Mouse (Mus musculus): Measurements from ENCODE around the gene Ccdc80. TPM values are rescaled to one million over a fixed set of nuclear protein-coding genes. Genes with fewer than 3 reads are reported as not detected.

Gene Ccdc80
- total RNA-seq, 2 experiments from 2014 or later = 67.2 to 85.5 TPM

DNA sequence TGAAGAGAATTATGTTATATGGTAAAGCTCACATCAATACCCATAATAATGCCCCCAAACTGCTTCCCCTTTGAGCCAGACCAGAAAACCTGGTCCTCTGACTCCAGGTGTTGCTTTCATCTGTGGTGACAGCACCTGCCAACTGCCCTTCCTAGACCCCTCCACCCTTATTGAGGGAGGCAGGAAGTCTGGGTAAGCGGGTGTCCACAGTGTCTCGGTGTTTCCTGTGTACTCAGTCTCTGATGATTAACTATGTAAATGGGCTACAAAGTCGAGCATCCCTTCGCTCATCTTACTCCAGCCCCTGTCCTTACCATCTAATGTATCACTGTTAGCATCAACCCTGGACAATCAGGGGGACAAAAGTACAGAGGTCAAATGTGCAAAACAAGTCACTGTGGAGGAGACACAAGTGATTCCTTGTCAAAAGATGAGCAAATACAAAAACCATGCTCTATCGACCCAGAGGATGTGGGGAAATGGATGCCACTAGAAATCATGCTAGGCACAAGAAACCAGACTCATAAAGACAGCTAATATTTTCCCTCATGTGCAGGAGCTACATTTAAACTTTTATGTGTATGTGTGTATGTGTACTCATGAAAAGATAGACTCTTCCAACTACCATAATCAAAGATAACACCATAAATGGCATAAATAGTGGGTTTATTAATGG, 15.1 kb downstream of the Ccdc80 start:
- no peak for DNase-seq
- intact Hi-C loops (cut with DNase I; ENCODE audit: low total_unique reads) = no loop called here

DNA sequence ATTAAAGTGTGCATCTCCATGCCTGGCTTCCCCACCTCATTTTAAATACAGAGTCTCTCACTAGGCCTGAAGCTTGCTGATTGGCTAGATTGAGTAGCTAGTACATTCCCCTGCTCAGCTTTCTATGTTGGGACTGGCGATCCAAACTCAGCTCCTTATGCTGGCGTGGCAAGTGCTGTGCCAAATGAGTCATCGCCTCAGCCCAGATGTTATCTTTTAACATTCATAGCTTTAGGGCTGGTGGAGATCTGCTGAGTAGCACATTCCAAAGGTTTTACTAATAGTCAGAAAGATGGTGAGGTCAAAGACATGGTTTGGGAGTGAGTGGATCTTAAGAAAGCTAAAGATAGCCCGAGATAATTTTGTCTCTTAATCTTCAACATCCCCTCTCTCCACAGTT, 17.3 kb downstream of the Ccdc80 start:
- intact Hi-C loops (cut with DNase I; ENCODE audit: low total_unique reads) = no loop called here
- peak; percentile 62 for DNase-seq

DNA sequence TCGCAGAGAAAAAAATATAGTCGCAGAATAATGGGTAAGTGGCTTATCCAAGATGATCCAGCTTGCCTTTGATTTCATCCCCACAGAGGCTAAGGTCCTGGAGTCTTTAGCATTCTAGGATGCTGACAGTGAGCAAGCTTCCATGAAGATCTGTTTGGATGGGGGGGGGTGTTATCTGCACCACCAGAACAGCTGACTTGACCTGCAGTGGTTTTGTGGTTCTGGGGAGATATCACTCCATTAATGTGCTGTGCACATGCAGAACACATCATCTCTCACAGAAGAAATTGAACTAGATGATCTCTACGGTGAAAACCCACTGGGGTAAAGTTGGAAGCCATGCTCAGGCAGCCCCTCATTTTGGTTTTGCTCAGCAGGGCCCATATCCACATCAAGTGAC, 24.0 kb downstream of the Ccdc80 start:
- intact Hi-C loops (cut with DNase I; ENCODE audit: low total_unique reads) = no loop called here

DNA sequence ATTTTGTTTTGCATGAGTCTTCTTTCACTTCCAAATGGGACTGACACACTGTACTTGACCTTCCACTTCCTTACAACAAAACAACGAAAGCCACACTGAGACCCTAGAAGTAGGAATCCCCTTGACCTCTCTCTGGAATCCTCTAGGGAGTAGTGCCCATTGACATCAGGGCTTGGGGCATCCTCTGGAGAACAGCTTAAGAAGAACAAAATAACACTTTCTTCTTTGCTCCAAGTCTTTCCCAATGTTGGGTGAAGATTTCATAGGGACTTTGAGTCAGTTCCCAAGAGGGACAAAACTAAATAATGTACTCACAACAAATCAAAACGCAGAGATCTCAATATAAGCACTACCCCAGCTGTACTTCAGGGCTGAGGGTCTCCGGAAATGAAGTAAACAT, 25.6 kb downstream of the Ccdc80 start:
- intact Hi-C loops (cut with DNase I; ENCODE audit: low total_unique reads) = no loop called here

More for the DNA sequence above, 24.0 kb downstream of the Ccdc80 start:
- no peak for DNase-seq

DNA sequence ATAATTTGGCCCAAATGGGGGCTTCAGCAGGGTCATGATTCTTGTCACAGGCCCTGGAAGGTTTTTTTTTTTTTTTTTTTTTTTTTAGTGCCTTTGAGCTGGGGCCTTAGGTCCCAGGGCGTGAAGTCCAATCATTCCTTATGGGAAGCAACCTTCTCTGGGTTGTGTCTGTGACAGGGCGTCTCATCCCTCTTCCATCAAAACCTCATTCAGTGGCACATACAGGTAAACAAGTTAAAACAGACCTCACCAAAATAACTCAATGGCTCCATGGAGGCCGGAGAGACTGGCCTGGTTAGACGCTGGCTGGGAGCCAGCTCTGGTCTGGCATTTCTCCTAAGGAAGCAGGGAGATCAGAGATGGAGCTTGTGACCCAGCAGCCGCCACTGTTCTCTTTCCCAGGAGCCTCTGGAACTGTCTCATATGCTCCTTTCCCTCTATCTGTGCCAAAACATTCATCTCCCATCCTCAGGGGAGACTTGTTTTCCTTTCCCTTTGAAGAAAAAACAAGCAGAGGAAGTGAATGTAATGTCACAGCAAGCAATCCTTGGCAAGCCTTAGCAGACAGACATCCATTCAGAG, 27.7 kb downstream of the Ccdc80 start:
- peak; percentile 73 for DNase-seq
- intact Hi-C loops (cut with DNase I; ENCODE audit: low total_unique reads) = no loop called here

More for the DNA sequence above, 25.6 kb downstream of the Ccdc80 start:
- DNase-seq = no peak

DNA sequence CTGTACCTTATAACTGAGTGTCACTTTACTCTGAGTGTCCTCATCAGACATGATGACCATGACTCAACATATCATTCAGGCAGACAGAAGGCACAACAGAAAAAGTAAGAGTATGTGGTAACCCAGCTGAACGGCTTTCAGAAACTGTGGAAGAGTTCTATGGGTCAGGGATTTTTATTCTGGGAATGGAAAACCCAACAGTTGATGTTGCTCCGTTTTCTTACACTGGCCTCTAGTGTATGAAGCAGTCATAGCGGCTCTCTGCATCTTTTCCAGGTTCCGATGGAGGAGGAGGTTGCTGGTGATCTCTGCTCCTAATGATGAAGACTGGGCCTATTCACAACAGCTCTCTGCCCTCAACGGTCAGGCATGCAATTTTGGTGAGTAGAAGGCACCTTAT, 29.4 kb downstream of the Ccdc80 start:
- no peak for DNase-seq

DNA sequence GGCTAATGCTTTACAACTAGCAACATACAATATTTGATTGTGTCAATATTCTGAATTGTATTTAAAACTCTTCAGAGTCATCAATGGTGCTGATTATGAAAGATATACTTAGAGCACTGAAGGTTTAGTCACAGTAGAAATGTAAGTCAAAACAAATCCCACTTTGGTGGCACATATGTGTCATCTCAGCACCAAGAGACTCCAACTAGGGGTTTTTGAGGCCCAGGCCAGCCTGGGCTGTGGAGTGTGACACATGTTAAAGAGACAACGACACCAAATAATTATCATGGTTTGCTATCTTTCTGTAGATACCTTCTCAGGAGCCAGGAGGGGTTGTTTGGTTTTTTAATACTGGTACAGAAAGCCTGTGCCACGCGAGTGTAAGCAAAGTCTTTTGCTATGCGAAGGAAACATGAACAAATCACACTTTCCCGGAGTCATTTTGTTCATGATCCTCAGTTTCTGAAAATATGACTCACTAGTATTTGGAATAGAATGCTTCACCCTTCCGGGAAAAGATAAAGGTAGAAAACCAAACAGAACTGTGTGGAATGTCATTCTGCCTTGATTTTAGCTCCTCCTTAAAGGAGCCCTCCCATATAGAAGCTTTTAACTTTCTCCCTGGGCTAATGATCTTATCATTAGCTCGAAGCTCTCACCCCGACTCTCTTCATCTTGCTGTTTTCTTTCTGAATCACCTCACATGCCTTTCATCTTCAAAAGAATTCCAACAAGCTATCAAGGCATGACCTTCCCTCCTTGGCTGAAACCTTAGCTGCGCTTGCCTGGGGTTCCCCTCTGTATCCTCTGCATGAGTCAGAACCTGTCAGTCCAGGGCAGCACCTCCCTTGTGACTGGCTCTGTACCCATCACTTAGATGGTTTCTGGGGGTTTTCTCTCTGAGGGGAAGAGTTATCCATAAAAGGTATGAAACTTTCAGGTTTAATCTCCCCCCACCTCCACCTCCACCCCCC, 31.3 kb downstream of the Ccdc80 start:
- no peak for DNase-seq
- intact Hi-C loops (cut with DNase I; ENCODE audit: low total_unique reads) = no loop called here

More for the DNA sequence above, 29.4 kb downstream of the Ccdc80 start:
- intact Hi-C loops (cut with DNase I; ENCODE audit: low total_unique reads) = no loop called here

DNA sequence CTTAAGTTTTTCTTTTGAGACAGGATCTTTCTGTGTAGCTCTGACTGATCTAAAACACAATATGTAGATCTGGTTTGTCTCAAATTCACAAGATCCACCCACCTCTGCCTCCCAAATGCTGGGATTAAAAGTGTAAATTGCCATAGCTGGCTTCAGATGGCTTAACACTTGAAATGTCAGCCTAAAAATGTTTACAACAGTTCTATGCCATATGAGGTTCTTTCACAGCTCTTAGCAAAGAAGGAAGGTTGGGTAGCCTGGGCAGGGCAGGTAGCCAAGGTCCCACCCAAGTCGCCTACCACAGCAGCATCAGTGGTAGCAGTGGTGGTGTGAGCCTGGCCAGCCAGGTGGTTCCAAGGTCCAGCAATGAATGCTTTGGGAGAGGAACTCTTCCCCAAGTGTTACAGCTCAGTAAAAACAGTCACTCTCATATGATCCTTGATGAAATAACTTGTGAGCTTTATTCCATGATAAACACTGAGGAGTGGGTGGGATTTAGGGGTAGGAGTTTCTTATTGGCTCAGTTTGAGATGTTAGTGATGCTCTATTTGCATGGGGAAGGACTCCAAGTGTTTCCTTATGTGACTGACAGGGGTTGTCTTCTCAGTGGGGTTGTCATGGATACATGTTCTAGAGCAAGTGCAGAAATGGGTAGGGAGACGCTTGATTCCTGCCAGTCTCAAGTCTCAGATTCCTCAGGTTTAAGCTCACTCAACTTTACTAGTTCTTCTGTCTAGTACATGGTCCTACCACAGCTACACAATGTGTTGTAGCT, 34.9 kb downstream of the Ccdc80 start:
- no peak for DNase-seq
- intact Hi-C loops (cut with DNase I; ENCODE audit: low total_unique reads) = no loop called here

DNA sequence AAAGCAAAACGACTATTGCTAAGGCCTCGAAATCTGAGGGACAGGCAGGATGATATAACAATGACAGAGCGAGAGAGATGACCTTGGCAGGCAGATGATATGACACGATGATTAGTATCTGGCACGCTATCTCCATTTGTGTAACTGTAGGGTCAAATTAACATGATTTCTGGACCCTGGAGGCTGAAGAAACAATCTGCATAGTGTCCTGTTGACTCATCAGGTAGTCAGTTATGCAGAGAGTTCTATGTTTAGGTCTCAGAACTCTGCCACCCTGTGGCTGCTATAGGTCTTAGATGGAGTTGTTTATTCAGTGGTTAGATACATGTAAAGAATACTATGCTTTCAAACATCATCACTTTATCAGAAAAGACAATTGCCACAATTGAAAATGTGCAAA, 48.5 kb downstream of the Ccdc80 start:
- intact Hi-C loops (cut with DNase I; ENCODE audit: low total_unique reads) = no loop called here
- DNase-seq = no peak

DNA sequence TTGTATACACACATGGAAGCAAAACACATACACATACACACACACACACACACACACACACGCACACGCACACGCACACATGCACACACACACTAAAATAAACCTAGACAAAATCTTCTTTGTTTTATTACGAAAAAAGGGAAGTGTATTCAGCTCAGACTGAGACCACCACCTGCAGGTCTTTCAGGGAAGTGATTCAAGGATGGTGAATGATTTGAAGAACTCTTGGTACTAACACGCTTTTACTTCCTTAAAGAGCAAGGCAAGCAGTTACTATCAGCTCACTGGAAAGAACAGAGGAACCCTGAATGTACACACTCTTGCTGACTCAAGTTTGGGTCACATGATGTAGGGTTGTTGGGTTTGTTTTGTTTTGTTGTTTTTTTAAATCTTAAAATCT, 49.4 kb downstream of the Ccdc80 start:
- no peak for DNase-seq
- intact Hi-C loops (cut with DNase I; ENCODE audit: low total_unique reads) = no loop called here

DNA sequence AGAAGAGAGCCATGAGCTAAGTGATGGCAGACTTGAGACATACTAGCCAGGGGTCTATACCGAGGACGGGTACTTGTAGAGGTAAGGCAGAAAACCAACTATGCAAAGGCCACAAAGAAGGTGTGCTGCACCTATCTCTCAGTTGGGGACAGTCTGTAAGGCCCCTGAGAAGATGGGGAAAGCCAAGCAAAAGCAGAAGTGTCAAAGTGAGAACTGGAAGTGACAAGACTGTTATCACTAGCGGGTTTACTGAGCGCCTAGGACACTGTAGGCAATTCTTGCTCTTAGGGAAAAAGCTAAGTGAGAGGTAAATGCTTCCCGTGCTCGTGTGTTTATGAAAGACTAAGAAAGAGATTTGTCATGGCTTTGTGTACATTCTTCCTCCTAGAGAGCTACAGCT, 51.9 kb downstream of the Ccdc80 start:
- intact Hi-C loops (cut with DNase I; ENCODE audit: low total_unique reads) = no loop called here
- no peak for DNase-seq

DNA sequence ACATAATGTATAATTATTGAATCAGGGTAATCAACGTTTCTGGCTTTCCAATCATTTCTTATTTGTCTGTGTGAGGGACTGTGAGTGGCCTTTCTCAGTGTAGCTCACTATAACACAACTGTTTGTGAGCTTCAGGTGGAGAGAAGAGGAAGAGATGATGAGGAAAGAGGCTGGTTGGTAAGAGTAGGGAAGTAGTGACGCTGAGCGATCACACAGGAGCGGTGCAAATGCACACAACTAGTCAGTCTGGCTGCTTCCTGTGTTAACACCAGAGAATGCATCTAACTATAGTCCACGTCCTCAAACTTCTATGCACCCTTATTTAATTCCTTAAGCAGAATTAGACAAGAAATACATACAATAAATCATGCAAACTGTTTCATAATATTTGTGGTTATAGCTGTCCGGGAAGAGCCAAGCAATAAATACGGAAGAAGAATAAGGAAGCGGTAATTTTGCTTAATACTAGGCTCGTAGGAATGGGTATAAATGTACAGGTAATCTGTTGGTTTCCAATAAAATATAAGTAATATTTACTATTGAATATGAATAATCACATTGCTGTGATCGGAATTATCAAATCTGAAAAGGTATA, 55.4 kb downstream of the Ccdc80 start:
- DNase-seq = no peak
- intact Hi-C loops (cut with DNase I; ENCODE audit: low total_unique reads) = no loop called here

DNA sequence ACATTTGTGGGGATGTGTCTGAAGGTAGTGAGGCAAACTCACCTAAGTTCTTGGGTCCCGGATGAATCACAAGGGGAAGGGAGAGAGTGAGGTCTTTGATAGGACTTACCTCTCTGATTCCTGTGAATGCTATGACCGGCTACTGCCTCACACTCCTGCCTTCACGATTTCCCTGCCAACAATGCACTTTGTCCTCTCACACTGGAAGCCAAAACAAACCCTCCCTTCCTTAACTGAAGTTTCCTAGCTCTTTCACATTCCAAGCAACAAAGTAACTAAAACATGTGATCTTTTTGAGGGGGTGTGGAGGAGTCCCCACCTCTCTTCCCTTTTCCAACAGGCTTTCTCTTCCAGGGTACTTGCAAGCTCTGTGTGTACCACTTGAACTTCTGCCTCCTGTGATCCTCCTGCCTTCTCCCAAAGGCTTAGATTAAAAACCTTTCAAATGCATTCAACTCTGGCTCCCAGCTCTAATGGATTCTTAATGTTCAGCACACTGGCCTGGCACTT, 61.6 kb downstream of the Ccdc80 start:
- intact Hi-C loops (cut with DNase I; ENCODE audit: low total_unique reads) = no loop called here
- no peak for DNase-seq

DNA sequence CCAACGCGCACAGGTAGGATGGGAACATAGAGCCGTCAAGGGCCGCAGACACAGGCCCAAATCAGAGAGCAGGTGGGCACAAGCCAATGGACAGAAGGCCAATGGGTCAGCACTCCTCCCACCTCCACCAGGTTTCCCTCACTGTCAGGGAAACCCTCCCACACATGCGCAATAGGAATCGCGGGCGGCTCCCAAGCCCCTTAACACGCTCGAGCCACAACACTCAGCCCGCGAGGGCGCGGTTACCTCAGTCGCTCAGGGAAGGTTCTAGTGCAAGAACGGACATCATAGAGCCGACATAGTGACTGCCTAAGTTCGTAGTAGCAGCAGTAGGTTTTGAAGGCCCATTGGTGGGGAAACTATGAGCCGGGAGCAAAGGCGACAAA, 64.9 kb downstream of the Ccdc80 start:
- intact Hi-C loops (cut with DNase I; ENCODE audit: low total_unique reads) = no loop called here
- peak; percentile 63 for DNase-seq

DNA sequence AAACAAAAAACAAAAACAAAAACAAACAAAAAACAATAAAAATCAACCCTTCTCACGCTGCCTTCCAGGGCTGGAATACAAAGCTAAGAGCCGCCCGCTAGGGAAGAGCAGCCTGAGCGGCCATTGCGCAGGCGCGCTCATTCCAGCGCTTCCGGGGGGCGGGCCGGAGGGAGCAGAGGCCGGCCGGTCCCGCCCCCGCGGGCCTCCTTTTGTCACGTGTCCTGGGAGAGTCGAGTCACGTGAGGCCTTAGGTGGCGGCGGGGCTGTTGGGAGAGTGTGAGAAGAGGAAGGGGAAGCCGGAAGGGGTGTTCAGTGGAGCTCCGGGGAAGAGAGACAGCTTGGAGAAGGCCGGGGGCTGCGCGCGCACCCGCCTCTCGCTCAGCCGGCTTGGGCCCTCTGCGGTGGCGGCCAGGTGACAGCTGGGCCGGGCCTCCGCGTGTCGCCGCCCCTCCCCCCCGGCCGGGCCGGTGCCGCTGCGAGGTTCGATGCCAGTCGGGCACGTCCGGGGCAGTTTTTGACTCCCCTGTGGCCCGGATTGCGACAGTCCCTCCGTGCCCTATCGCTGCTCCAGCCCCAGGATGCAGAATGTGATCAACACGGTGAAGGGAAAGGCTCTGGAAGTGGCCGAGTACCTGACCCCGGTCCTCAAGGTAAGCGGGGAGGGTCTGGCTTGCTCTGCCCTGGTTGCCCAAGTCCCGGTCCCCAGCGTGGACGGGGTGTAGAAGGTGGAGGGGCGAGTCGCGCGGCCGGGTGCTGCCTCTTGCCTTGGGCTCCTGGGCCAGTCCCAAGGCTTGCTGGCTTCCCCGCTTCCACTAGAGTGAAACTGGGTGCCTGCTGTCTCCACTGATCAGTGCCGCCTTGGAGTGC, 65.6 kb downstream of the Ccdc80 start, which contains the start of the genes Slc35a5 and Atg3:
Gene Slc35a5, minus strand, starts transcription at position 185 of the 867 bp plus-strand sequence.
Gene Atg3, plus strand, starts transcription at position 264 of the 867 bp plus-strand sequence.
- DNase-seq = peak; percentile 97
- intact Hi-C loops (cut with DNase I; ENCODE audit: low total_unique reads) = no loop called here

DNA sequence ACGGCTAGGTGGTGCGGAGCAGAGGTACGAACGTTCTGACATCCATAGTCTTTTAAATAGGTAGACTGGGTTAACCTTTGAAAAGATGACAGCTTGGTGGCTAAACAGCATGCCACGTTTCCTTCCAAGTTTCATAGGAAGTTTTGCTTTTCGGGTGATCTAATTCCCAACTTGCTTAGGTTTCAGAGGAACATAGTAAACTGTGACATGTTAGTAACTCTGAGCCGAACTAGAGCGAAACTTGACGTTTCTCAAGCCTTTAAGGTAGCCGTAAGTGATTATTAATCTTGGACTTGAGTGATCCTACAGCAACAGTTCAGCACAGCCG, 66.2 kb downstream of the Ccdc80 start:
- DNase-seq = no peak
- intact Hi-C loops (cut with DNase I; ENCODE audit: low total_unique reads) = no loop called here

All from gastrocnemius, postnatal 14 days (tissue).